Mouse (Mus musculus) fat pad, adult 2 months (tissue): ENCODE data around the gene Dyrk1a.
"Not testable (repeated sequence)": the region's sequence is repeated elsewhere in the genome, so short reads cannot be mapped to it uniquely, and the experiment has no call there.

Experiments used
- DNase-seq: peaks from one replicate; pipeline ENCODE4 v3.0.0-alpha.2; 2011; ENCODE audit warnings: low read depth, low spot score; ENCODE audit errors: extremely low read depth

Dyrk1a gene

GRCm38 (mm10) chr16:94628976-94629729 is 59.3 kb downstream of the Dyrk1a start:
- DNase-seq = no peak

GRCm38 (mm10) chr16:94631984-94632383 is 62.2 kb downstream of the Dyrk1a start:
- peak; percentile 43 for DNase-seq

GRCm38 (mm10) chr16:94632424-94632963 is 62.7 kb downstream of the Dyrk1a start:
- DNase-seq = no peak

GRCm38 (mm10) chr16:94633012-94633411 is 63.2 kb downstream of the Dyrk1a start:
- DNase-seq = no peak

- DNase-seq = no peak
These were observed 67.6 kb downstream of the Dyrk1a start for GRCm38 (mm10) chr16:94637423-94637822.

GRCm38 (mm10) chr16:94641799-94642198 is 72.0 kb downstream of the Dyrk1a start:
- no peak for DNase-seq

GRCm38 (mm10) chr16:94647153-94647552 is 77.3 kb downstream of the Dyrk1a start:
- no peak for DNase-seq

- DNase-seq = no peak
These were observed 78.1 kb downstream of the Dyrk1a start for GRCm38 (mm10) chr16:94647925-94648324.

GRCm38 (mm10) chr16:94649861-94650260 is 80.1 kb downstream of the Dyrk1a start:
- DNase-seq = no peak

- DNase-seq = no peak
These were observed 82.4 kb downstream of the Dyrk1a start for GRCm38 (mm10) chr16:94652091-94652713.

GRCm38 (mm10) chr16:94655083-94655482 is 85.3 kb downstream of the Dyrk1a start:
- DNase-seq = no peak

GRCm38 (mm10) chr16:94656891-94657290 is 87.1 kb downstream of the Dyrk1a start:
- no peak for DNase-seq

- DNase-seq = no peak
These were observed 89.6 kb downstream of the Dyrk1a start for GRCm38 (mm10) chr16:94659394-94659793.

- DNase-seq = no peak
These were observed 90.4 kb downstream of the Dyrk1a start for GRCm38 (mm10) chr16:94660221-94660620.

- DNase-seq = no peak
These were observed 97.7 kb downstream of the Dyrk1a start for GRCm38 (mm10) chr16:94667557-94667956.

- peak; percentile 55 for DNase-seq
These were observed 101.5 kb downstream of the Dyrk1a start for GRCm38 (mm10) chr16:94671313-94671712.

GRCm38 (mm10) chr16:94680924-94681323 is 111.1 kb downstream of the Dyrk1a start:
- no peak for DNase-seq

- no peak for DNase-seq
These were observed 112.0 kb downstream of the Dyrk1a start for GRCm38 (mm10) chr16:94681760-94682159.

GRCm38 (mm10) chr16:94683960-94684359 is 114.2 kb downstream of the Dyrk1a start:
- no peak for DNase-seq

GRCm38 (mm10) chr16:94693687-94694305 is 124.0 kb downstream of the Dyrk1a start:
- DNase-seq = no peak

- DNase-seq = no peak
These were observed 127.7 kb downstream of the Dyrk1a start for GRCm38 (mm10) chr16:94697553-94697952.

GRCm38 (mm10) chr16:94698234-94698633 is 128.4 kb downstream of the Dyrk1a start:
- not testable (repeated sequence) for DNase-seq
